Comparison of ENCODE assay signal across 8 mouse cellular contexts in genomic region chr12:25093241-25093774, GRCm38 (mm10). TPM values are rescaled to one million over a fixed set of nuclear protein-coding genes. Genes with fewer than 3 reads are reported as not detected.
A peak's percentile ranks its signal among the peaks of the same experiment; 100 is the strongest.
DNase-seq lines count a peak whose midpoint lies in the region; ATAC-seq and TF ChIP-seq lines count a peak whose summit lies in the region.

No protein-coding gene starts in this region.

- H3K9me3 ChIP-seq in heart, embryonic 16.5 days (replicated peaks; ENCODE audit: control insufficient read depth, low read length), result no peaks in the 10 kb centered on the region
- no peaks in the 10 kb centered on the region for H3K9me3 ChIP-seq in limb, embryonic 10.5 days (replicated peaks)
- H3K9me3 ChIP-seq in midbrain, postnatal 0 days (ENCODE audit: low read length), result no peaks in the 10 kb centered on the region

- no peak for TF ChIP-seq CTCF in midbrain, postnatal 0 days (IDR thresholded peaks at IDR 0.05)

- H3K4me1 ChIP-seq in brown adipose tissue, adult 24 weeks (ENCODE audit: control insufficient read depth, insufficient read depth, insufficient read length, low read length), result peaks cover 11% of the 10 kb centered on the region
- H3K4me1 ChIP-seq in heart, embryonic 16.5 days (ENCODE audit: control insufficient read depth, insufficient read depth, low read length), result peaks cover 40% of the 10 kb centered on the region
- peaks cover 48% of the 10 kb centered on the region for H3K4me1 ChIP-seq in limb, embryonic 10.5 days
- peaks cover 8% of the 10 kb centered on the region; the same call in 1 of the 2 replicates for H3K4me1 ChIP-seq in midbrain, postnatal 0 days (ENCODE audit: insufficient read depth, low read length)

- no peak overlapping the region for H3K27ac ChIP-seq in brown adipose tissue, adult 24 weeks (replicated peaks; ENCODE audit: low read depth, low read length)
- peak overlapping the region; percentile 48; the same call in 1 of the 2 replicates for H3K27ac ChIP-seq in heart, embryonic 16.5 days (ENCODE audit: low read length)
- peak overlapping the region; percentile 73 for H3K27ac ChIP-seq in limb, embryonic 10.5 days
- H3K27ac ChIP-seq in midbrain, postnatal 0 days (ENCODE audit: low read depth, low read length), result no peak overlapping the region

- intact Hi-C loops in left cerebral cortex, postnatal 4 days (cut with DNase I), result loop anchor here (2.0 to 10.0 kb wide), 5 partner anchors 401 to 1183 kb away; no protein-coding TSS in a partner anchor

- no peak for ATAC-seq in heart, embryonic 16.5 days (replicated peaks; ENCODE audit: extremely low read depth, insufficient read depth, low FRiP score)
- no peak for ATAC-seq in midbrain, postnatal 0 days (ENCODE audit: low FRiP score)
- no peak for ATAC-seq in monocyte, adult 5-6 weeks (replicated peaks; ENCODE audit: insufficient number of reproducible peaks, low FRiP score, low TSS enrichment, poor library complexity, severe bottlenecking)

- peak; percentile 15 to 38 for DNase-seq in layer of hippocampus, postnatal 10 days (ENCODE audit: low spot score in 2 of 2)
- no peak for DNase-seq in layer of hippocampus, adult 11-12 months (ENCODE audit: low spot score)
- DNase-seq in limb, embryonic 10.5 days (ENCODE audit: low spot score), result peak; percentile 63
- DNase-seq in midbrain, postnatal 0 days (ENCODE audit: low spot score), result no peak
- no peak for DNase-seq in left cerebral cortex, postnatal 4 days

- H3K4me2 ChIP-seq in heart, embryonic 16.5 days (ENCODE audit: low read depth, low read length), result peak overlapping the region; percentile 91
- peak overlapping the region; percentile 79 for H3K4me2 ChIP-seq in midbrain, postnatal 0 days (ENCODE audit: low read depth, low read length, poor library complexity, severe bottlenecking)

- no peaks in the 10 kb centered on the region for H3K36me3 ChIP-seq in heart, embryonic 16.5 days (ENCODE audit: control insufficient read depth, insufficient read depth)
- 0 out of 2 replicates have a peak, but pooled peaks cover 3% of the 10 kb centered on the region for H3K36me3 ChIP-seq in limb, embryonic 10.5 days
- H3K36me3 ChIP-seq in midbrain, postnatal 0 days (ENCODE audit: insufficient read depth, low read length), result no peaks in the 10 kb centered on the region

- peak overlapping the region; percentile 50; the same call in 1 of the 2 replicates for H3K4me3 ChIP-seq in brown adipose tissue, adult 24 weeks (ENCODE audit: insufficient read depth, low read depth, low read length)
- H3K4me3 ChIP-seq in heart, embryonic 16.5 days (ENCODE audit: low read length), result peak overlapping the region; percentile 52
- peak overlapping the region; percentile 79 for H3K4me3 ChIP-seq in limb, embryonic 10.5 days
- peak overlapping the region; percentile 34 for H3K4me3 ChIP-seq in midbrain, postnatal 0 days (ENCODE audit: low read depth, low read length)

- H3K9ac ChIP-seq in heart, embryonic 16.5 days (ENCODE audit: low read length), result peak overlapping the region; percentile 68
- H3K9ac ChIP-seq in midbrain, postnatal 0 days (replicated peaks; ENCODE audit: low read length, poor library complexity, severe bottlenecking), result 0 out of 2 replicates have a peak overlapping the region, but pooled peaks have one; percentile 13

- H3K27me3 ChIP-seq in heart, embryonic 16.5 days (ENCODE audit: control insufficient read depth, insufficient read depth, low read length), result no peaks in the 10 kb centered on the region
- no peaks in the 10 kb centered on the region for H3K27me3 ChIP-seq in limb, embryonic 10.5 days (ENCODE audit: low read depth, poor library complexity, severe bottlenecking)
- no peaks in the 10 kb centered on the region for H3K27me3 ChIP-seq in midbrain, postnatal 0 days (ENCODE audit: insufficient read depth, low read length)

- WGBS in heart, embryonic 16.5 days, result 30% methylated on average over 11 of the region's 11 CpGs
- 16% methylated on average over 11 of the region's 11 CpGs for WGBS in limb, embryonic 10.5 days
- WGBS in midbrain, postnatal 0 days, result 16% methylated on average over 11 of the region's 11 CpGs

RNA-seq across cellular contexts. Expression of gene Id2, which starts 3.6 kb away (rescaled TPM):
- 100 to 1,000 TPM; 104 to 111 TPM for total RNA-seq in layer of hippocampus, postnatal 10 days (2021)
- polyA plus RNA-seq in brown adipose tissue, adult 24 weeks (2012; ENCODE audit: insufficient read depth, insufficient read length, missing spikeins), result 40.6 and 60.6 TPM in 2 replicates
- polyA plus RNA-seq in heart, embryonic 16.5 days (2015; fragmentation: Nextera tagmentation; extraction: Ambion mirVana), result 157 TPM in 2 replicates
- 273 and 313 TPM in 2 replicates for polyA plus RNA-seq in limb, embryonic 10.5 days (2016; fragmentation: Nextera tagmentation; extraction: Ambion mirVana)
- 113 and 146 TPM in 2 replicates for total RNA-seq in midbrain, postnatal 0 days (2014; rRNA removed)
- polyA plus RNA-seq in midbrain, postnatal 0 days (2015; fragmentation: Nextera tagmentation; extraction: Ambion mirVana), result 200 and 208 TPM in 2 replicates
- total RNA-seq in monocyte, adult 5-6 weeks (2017), result 239 to 512 TPM (median 247 TPM) in 3 replicates
- total RNA-seq in left cerebral cortex, postnatal 4 days (2021), result 100 to 1,000 TPM; 174 to 182 TPM

Comparison
In these comparisons a context has a peak if more than half of its experiments do, and no peak if none do; other contexts are left out.
1. DNase-seq: peak in layer of hippocampus, postnatal 10 days (2 of 2) and limb, embryonic 10.5 days (single experiment); none in layer of hippocampus, adult 11-12 months (single experiment), midbrain, postnatal 0 days (single experiment) and left cerebral cortex, postnatal 4 days (single experiment).
2. H3K27ac ChIP-seq: peak in heart, embryonic 16.5 days (single experiment) and limb, embryonic 10.5 days (single experiment); none in brown adipose tissue, adult 24 weeks (single experiment) and midbrain, postnatal 0 days (single experiment).
3. Peak in every context shown above with its lines, with median percentiles within 50 percentile points of each other: H3K4me3 ChIP-seq.